Mouse (Mus musculus): Measurements from ENCODE around the gene Zfp667. TPM values are rescaled to one million over a fixed set of nuclear protein-coding genes. Genes with fewer than 3 reads are reported as not detected.

Gene Zfp667
- polyA plus RNA-seq, 1 experiment: 1.2 TPM

DNA sequence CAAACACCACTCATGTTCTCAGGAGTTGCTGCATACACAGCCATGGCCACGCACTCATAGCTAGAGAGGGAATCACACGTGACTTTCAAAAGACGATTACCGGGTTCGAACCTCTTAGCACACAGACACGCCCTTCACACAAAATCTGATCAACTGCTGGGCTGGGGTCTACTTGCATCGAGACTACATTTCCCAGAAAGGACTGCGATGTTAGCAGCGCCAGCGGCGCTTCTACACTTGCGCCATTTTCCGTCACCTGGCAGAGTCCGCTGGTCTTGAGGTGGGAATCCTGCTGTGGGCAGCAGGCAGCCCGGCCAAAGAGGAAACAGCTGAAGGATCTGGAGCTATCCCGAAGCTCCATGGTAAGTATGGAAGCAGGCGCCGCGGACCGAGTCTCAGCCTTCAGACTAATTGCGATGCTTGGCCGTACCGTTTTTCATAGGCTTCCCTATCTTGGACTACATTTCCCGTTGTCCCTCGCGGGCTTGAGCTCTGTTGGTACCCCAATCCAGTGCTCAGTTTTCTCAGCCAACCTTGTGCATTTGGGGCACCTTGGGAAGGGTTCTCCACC, 57.2 kb downstream of the Zfp667 start, which contains the start of gene Gm3854:
Gm3854 (plus strand) TSS at position 259 of the 571 bp plus-strand sequence.
- peak within 1 kb of the TSS; percentile 64 for H3K4me3 ChIP-seq (replicated peaks; ENCODE audit: control insufficient read depth, low read depth, low read length)
- H3K27ac ChIP-seq (ENCODE audit: control insufficient read depth, insufficient read depth, low read depth, low read length, poor library complexity): no peak within 1 kb of the TSS
- TF ChIP-seq POLR2A (IDR thresholded peaks at IDR 0.05; ENCODE audit: borderline replicate concordance, control insufficient read depth, low read depth, low read length) (no peak), CTCF (IDR thresholded peaks at IDR 0.05; ENCODE audit: control insufficient read depth, insufficient read depth, low read length) (no peak)
- no peaks in the 10 kb centered on the region for H3K4me1 ChIP-seq (ENCODE audit: control insufficient read depth, insufficient read depth, low read length)
- 1% methylated on average over 26 of the region's 26 CpGs for WGBS

- no peak overlapping the region for H3K4me3 ChIP-seq (replicated peaks; ENCODE audit: control insufficient read depth, low read depth, low read length)
- TF ChIP-seq POLR2A (IDR thresholded peaks at IDR 0.05; ENCODE audit: borderline replicate concordance, control insufficient read depth, low read depth, low read length) (no peak), CTCF (IDR thresholded peaks at IDR 0.05; ENCODE audit: control insufficient read depth, insufficient read depth, low read length) (no peak)
- no peaks in the 10 kb centered on the region for H3K4me1 ChIP-seq (ENCODE audit: control insufficient read depth, insufficient read depth, low read length)
- WGBS: 42% methylated on average over 10 of the region's 10 CpGs
- H3K27ac ChIP-seq (ENCODE audit: control insufficient read depth, insufficient read depth, low read depth, low read length, poor library complexity): no peak overlapping the region
Observed at GRCm38 (mm10) chr7:6344124-6344523, 57.7 kb downstream of the Zfp667 start.

Other genes starting within 250 kb of the Zfp667 start
- gene Nlrp4c, start 241.4 kb upstream of the Zfp667 start, polyA plus RNA-seq (2011; ENCODE audit: insufficient read depth, insufficient read length, low replicate concordance, missing spikeins): not detected in 2 replicates
- gene Zfp787, start 130.6 kb upstream of the Zfp667 start, polyA plus RNA-seq (2011; ENCODE audit: insufficient read depth, insufficient read length, low replicate concordance, missing spikeins): 15.3 and 38.1 TPM in 2 replicates
- 9.5 and 14.9 TPM in 2 replicates for gene Zfp444, start 114.4 kb upstream of the Zfp667 start, polyA plus RNA-seq (2011; ENCODE audit: insufficient read depth, insufficient read length, low replicate concordance, missing spikeins)
- gene Galp, start 89.5 kb upstream of the Zfp667 start, polyA plus RNA-seq (2011; ENCODE audit: insufficient read depth, insufficient read length, low replicate concordance, missing spikeins): not detected in 2 replicates
- not detected in 2 replicates for gene Zscan5b, start 64.3 kb upstream of the Zfp667 start, polyA plus RNA-seq (2011; ENCODE audit: insufficient read depth, insufficient read length, low replicate concordance, missing spikeins)
- not detected in 2 replicates for gene Epp13, start 33.9 kb upstream of the Zfp667 start, polyA plus RNA-seq (2011; ENCODE audit: insufficient read depth, insufficient read length, low replicate concordance, missing spikeins)
- gene Zfp583, start 44.7 kb downstream of the Zfp667 start, polyA plus RNA-seq (2011; ENCODE audit: insufficient read depth, insufficient read length, low replicate concordance, missing spikeins): 1.0 TPM in 1 of 2 replicates, not detected in the other
- not detected in 2 replicates for gene Gm3854, start 57.2 kb downstream of the Zfp667 start, polyA plus RNA-seq (2011; ENCODE audit: insufficient read depth, insufficient read length, low replicate concordance, missing spikeins)
- gene Zfp78, start 76.7 kb downstream of the Zfp667 start, polyA plus RNA-seq (2011; ENCODE audit: insufficient read depth, insufficient read length, low replicate concordance, missing spikeins): 0.45 and 1.0 TPM in 2 replicates
- 1.2 and 3.0 TPM in 2 replicates for gene Zfp28, start 96.7 kb downstream of the Zfp667 start, polyA plus RNA-seq (2011; ENCODE audit: insufficient read depth, insufficient read length, low replicate concordance, missing spikeins)
- not detected in 2 replicates for gene Smim17, start 112.1 kb downstream of the Zfp667 start, polyA plus RNA-seq (2011; ENCODE audit: insufficient read depth, insufficient read length, low replicate concordance, missing spikeins)
- gene Gm20715, start 123.7 kb downstream of the Zfp667 start, polyA plus RNA-seq (2011; ENCODE audit: insufficient read depth, insufficient read length, low replicate concordance, missing spikeins): not detected in 2 replicates
- gene Olfr1344, start 152.1 kb downstream of the Zfp667 start, polyA plus RNA-seq (2011; ENCODE audit: insufficient read depth, insufficient read length, low replicate concordance, missing spikeins): not detected in 2 replicates
- gene Olfr1336, start 169.6 kb downstream of the Zfp667 start, polyA plus RNA-seq (2011; ENCODE audit: insufficient read depth, insufficient read length, low replicate concordance, missing spikeins): 0.14 TPM in 1 of 2 replicates, not detected in the other
- 0.27 TPM in 1 of 2 replicates, not detected in the other for gene Olfr1346, start 180.5 kb downstream of the Zfp667 start, polyA plus RNA-seq (2011; ENCODE audit: insufficient read depth, insufficient read length, low replicate concordance, missing spikeins)
- gene Olfr5, start 200.4 kb downstream of the Zfp667 start, polyA plus RNA-seq (2011; ENCODE audit: insufficient read depth, insufficient read length, low replicate concordance, missing spikeins): not detected in 2 replicates
- gene Olfr1347, start 213.2 kb downstream of the Zfp667 start, polyA plus RNA-seq (2011; ENCODE audit: insufficient read depth, insufficient read length, low replicate concordance, missing spikeins): not detected in 2 replicates
- gene Olfr1348, start 222.2 kb downstream of the Zfp667 start, polyA plus RNA-seq (2011; ENCODE audit: insufficient read depth, insufficient read length, low replicate concordance, missing spikeins): not detected in 2 replicates
- not detected in 2 replicates for gene Olfr1349, start 236.4 kb downstream of the Zfp667 start, polyA plus RNA-seq (2011; ENCODE audit: insufficient read depth, insufficient read length, low replicate concordance, missing spikeins)

Measured in bone marrow, adult 2 months (tissue).